Mouse (Mus musculus) midbrain, postnatal 0 days (tissue): ENCODE measurements around the gene Gtf2h3. TPM values are rescaled to one million over a fixed set of nuclear protein-coding genes. Genes with fewer than 3 reads are reported as not detected.
A peak's percentile ranks its signal among the peaks of the same experiment; 100 is the strongest.

Source experiments
- ATAC-seq: fragments of 200-750 bp; cut with Nextera tagmentation; 2 replicates; pipeline ENCODE4 v1.8.0; 2017; ENCODE audit warnings: moderate number of reproducible peaks, mild to moderate bottlenecking, moderate TSS enrichment, moderate library complexity; ENCODE audit not compliant: low FRiP score
- DNase-seq: peaks from one replicate; pipeline ENCODE4 v3.0.0-alpha.2; 2015; ENCODE audit warnings: low spot score
- H3K27ac ChIP-seq: fragments of 300-500 bp; sonication (generic); 2 replicates; pipeline ENCODE4 v1.5.1; 2014; ENCODE audit warnings: low read depth, mild to moderate bottlenecking, low read length, mixed read lengths
- H3K27me3 ChIP-seq: fragments of 300-500 bp; sonication (generic); 2 replicates; pipeline ENCODE4 v1.6.1; 2014; ENCODE audit warnings: low read length, control low read depth, mixed read lengths; ENCODE audit not compliant: insufficient read depth
- H3K36me3 ChIP-seq: fragments of 300-500 bp; sonication (generic); 2 replicates; pipeline ENCODE4 v1.6.1; 2014; ENCODE audit warnings: low read length, control low read depth, mixed read lengths; ENCODE audit not compliant: insufficient read depth
- H3K4me1 ChIP-seq: fragments of 300-500 bp; sonication (generic); 2 replicates; pipeline ENCODE4 v1.6.1; 2014; ENCODE audit warnings: mild to moderate bottlenecking, control low read depth, antibody characterized with exemption, low read length, mixed read lengths; ENCODE audit not compliant: insufficient read depth
- H3K4me2 ChIP-seq: fragments of 300-500 bp; sonication (generic); 2 replicates; pipeline ENCODE4 v1.6.1; 2014; ENCODE audit warnings: low read depth, mild to moderate bottlenecking, low read length, mixed read lengths; ENCODE audit not compliant: poor library complexity, severe bottlenecking
- H3K4me3 ChIP-seq: fragments of 300-500 bp; sonication (generic); 2 replicates; pipeline ENCODE4 v1.5.1; 2014; ENCODE audit warnings: low read depth, mild to moderate bottlenecking, low read length, moderate library complexity
- H3K9ac ChIP-seq: fragments of 300-500 bp; sonication (generic); replicated peaks from 2 replicates; pipeline ENCODE4 v1.6.1; 2014; ENCODE audit warnings: mild to moderate bottlenecking, low read length, moderate library complexity, mixed read lengths; ENCODE audit not compliant: poor library complexity, severe bottlenecking
- H3K9me3 ChIP-seq: fragments of 300-500 bp; sonication (generic); 2 replicates; pipeline ENCODE4 v1.6.1; 2016; ENCODE audit warnings: low read length, control low read depth
- CTCF ChIP-seq: IDR thresholded peaks from 2 replicates; pipeline ENCODE4 v1.5.1; 2016; ENCODE audit warnings: antibody characterized with exemption, mild to moderate bottlenecking
- WGBS: fragments of 180-500 bp; shearing (Covaris S2); extraction: QIAGEN DNeasy Blood & Tissue Kit; methylation state at CpG from one replicate; pipeline ENCODE4 v1.1.7; 2014; 5-methylcytosine and 5-hydroxymethylcytosine counted together
- polyA plus RNA-seq: library from polyadenylated mRNA; unstranded; fragments of >200 nt; fragmentation: Nextera tagmentation; extraction: Ambion mirVana; gene quantifications from 2 replicates; pipeline ENCODE4 v1.2.1, GENCODE M21; 2015
- total RNA-seq: library from RNA; depleted of rRNA; stranded (reverse); fragments of >200 nt; gene quantifications from 2 replicates; pipeline ENCODE4 v1.2.3, GENCODE M21; 2014

Gene Gtf2h3
- total and polyA plus RNA-seq, 2 experiments from 2014 or later, result 26.9 to 27.1 TPM

GRCm38 (mm10) chr5:124532451-124532850 lies 46.5 kb upstream of the Gtf2h3 start:
- TF ChIP-seq CTCF, result no peak
- H3K9ac ChIP-seq, result no peak overlapping the region
- no peaks in the 10 kb centered on the region for H3K9me3 ChIP-seq
- H3K36me3 ChIP-seq, result no peaks in the 10 kb centered on the region
- ATAC-seq, result no peak
- DNase-seq, result no peak
- peaks cover 9% of the 10 kb centered on the region for H3K4me1 ChIP-seq
- H3K4me3 ChIP-seq, result no peak overlapping the region
- WGBS, result 40% methylated on average over 7 of the region's 7 CpGs
- H3K4me2 ChIP-seq, result no peak overlapping the region
- H3K27me3 ChIP-seq, result no peaks in the 10 kb centered on the region
- H3K27ac ChIP-seq, result no peak overlapping the region

GRCm38 (mm10) chr5:124535016-124535415 lies 43.9 kb upstream of the Gtf2h3 start:
- WGBS, result 65% methylated on average over 5 of the region's 5 CpGs

GRCm38 (mm10) chr5:124536776-124537175 lies 42.2 kb upstream of the Gtf2h3 start:
- Histone ChIP-seq H3K4me1 (no peaks in the 10 kb centered on the region), H3K27me3 (no peaks in the 10 kb centered on the region), H3K4me2 (peak overlapping the region; percentile 33), H3K27ac (no peak overlapping the region), H3K9me3 (no peaks in the 10 kb centered on the region), H3K36me3 (no peaks in the 10 kb centered on the region), H3K9ac (peak overlapping the region; percentile 39; the same call in 1 of the 2 replicates), H3K4me3 (no peak overlapping the region)
- DNase-seq, result no peak
- ATAC-seq, result no peak
- 3% methylated on average over 16 of the region's 17 CpGs for WGBS
- no peak for TF ChIP-seq CTCF

More at GRCm38 (mm10) chr5:124535016-124535415, 43.9 kb upstream of the Gtf2h3 start:
- ATAC-seq (no peak), DNase-seq (no peak)
- no peak overlapping the region for H3K4me2 ChIP-seq
- no peaks in the 10 kb centered on the region for H3K9me3 ChIP-seq
- no peak overlapping the region for H3K9ac ChIP-seq
- no peaks in the 10 kb centered on the region for H3K36me3 ChIP-seq
- H3K4me1 ChIP-seq, result peaks cover 4% of the 10 kb centered on the region; the same call in 1 of the 2 replicates
- TF ChIP-seq CTCF, result no peak
- no peak overlapping the region for H3K4me3 ChIP-seq
- no peaks in the 10 kb centered on the region for H3K27me3 ChIP-seq
- H3K27ac ChIP-seq, result no peak overlapping the region

- ATAC-seq (no peak), DNase-seq (peak; percentile 40)
- Histone ChIP-seq H3K4me1 (no peaks in the 10 kb centered on the region), H3K27ac (no peak overlapping the region), H3K9me3 (no peaks in the 10 kb centered on the region), H3K9ac (no peak overlapping the region), H3K27me3 (no peaks in the 10 kb centered on the region), H3K4me3 (no peak overlapping the region), H3K36me3 (peaks cover 4% of the 10 kb centered on the region), H3K4me2 (no peak overlapping the region)
- WGBS, result 74% methylated on average over 14 of the region's 16 CpGs
- peak; percentile 54 for TF ChIP-seq CTCF
These were observed 39.8 kb upstream of the Gtf2h3 start for GRCm38 (mm10) chr5:124538813-124539792.

GRCm38 (mm10) chr5:124539905-124540304 lies 39.0 kb upstream of the Gtf2h3 start:
- no peak for TF ChIP-seq CTCF
- Histone ChIP-seq H3K27me3 (no peaks in the 10 kb centered on the region), H3K9ac (no peak overlapping the region), H3K9me3 (no peaks in the 10 kb centered on the region), H3K4me1 (no peaks in the 10 kb centered on the region), H3K4me3 (peak overlapping the region; percentile 84), H3K4me2 (0 out of 2 replicates have a peak overlapping the region, but pooled peaks have one; percentile 26), H3K36me3 (peaks cover 8% of the 10 kb centered on the region), H3K27ac (peak overlapping the region; percentile 76)
- ATAC-seq (no peak), DNase-seq (no peak)
- WGBS, result 73% methylated on average over 4 of the region's 4 CpGs

GRCm38 (mm10) chr5:124540383-124540786 lies 38.6 kb upstream of the Gtf2h3 start, which contains the start of gene Tmed2:
Tmed2 (plus strand) TSS chr5:124540695.
- peak; percentile 99 for DNase-seq
- no peaks in the 10 kb centered on the region for H3K27me3 ChIP-seq
- no peaks in the 10 kb centered on the region for H3K4me1 ChIP-seq
- H3K9ac ChIP-seq, result peak within 1 kb of the TSS; percentile 58
- H3K9me3 ChIP-seq, result no peaks in the 10 kb centered on the region
- H3K4me2 ChIP-seq, result peak within 1 kb of the TSS; percentile 72
- H3K4me3 ChIP-seq, result peak within 1 kb of the TSS; percentile 84
- H3K36me3 ChIP-seq, result peaks cover 10% of the 10 kb centered on the region
- TF ChIP-seq CTCF, result peak; percentile 45
- WGBS, result under 1% methylated on average over 35 of the region's 35 CpGs
- ATAC-seq, result peak; percentile 97
- H3K27ac ChIP-seq, result peak within 1 kb of the TSS; percentile 76
